Mouse (Mus musculus) adrenal gland, postnatal 36 days (tissue): Measurements from ENCODE around the gene Bcr. TPM values are rescaled to one million over a fixed set of nuclear protein-coding genes. Genes with fewer than 3 reads are reported as not detected.

Experiments used
- DNase-seq, 2 experiments: peaks; one replicate each; pipeline ENCODE4 v3.0.0; 2021; ENCODE audit warnings: mixed read lengths in 1 of 2
- total RNA-seq, 2 experiments: library from RNA; stranded (reverse); gene quantifications; 2 replicates each; pipeline ENCODE4 v1.2.3; 2021

Gene Bcr
- total RNA-seq, 2 experiments from 2014 or later, result 33.8 to 47.7 TPM

- no peak for DNase-seq
These were observed 4.1 kb upstream of the Bcr start for GRCm38 (mm10) chr10:75056255-75056654.

GRCm38 (mm10) chr10:75058336-75058735 is 2.1 kb upstream of the Bcr start:
- no peak for DNase-seq

GRCm38 (mm10) chr10:75058761-75059395 is 1.5 kb upstream of the Bcr start:
- peak in 1 of 2 experiments; percentile 27 for DNase-seq

- DNase-seq, result peak; percentile 74 to 84
These were observed 996 bp upstream of the Bcr start for GRCm38 (mm10) chr10:75059396-75059795.

- peak; percentile 10 to 50 for DNase-seq
These were observed 447 bp downstream of the Bcr start for GRCm38 (mm10) chr10:75060843-75061235.

- peak; percentile 48 to 61 for DNase-seq
These were observed 1.2 kb downstream of the Bcr start for GRCm38 (mm10) chr10:75061341-75062188.

GRCm38 (mm10) chr10:75062189-75062561 is 1.8 kb downstream of the Bcr start:
- DNase-seq, result peak; percentile 28 to 50

GRCm38 (mm10) chr10:75062621-75063020 is 2.2 kb downstream of the Bcr start:
- DNase-seq, result no peak

- peak; percentile 36 to 50 for DNase-seq
These were observed 3.0 kb downstream of the Bcr start for GRCm38 (mm10) chr10:75063301-75063965.

GRCm38 (mm10) chr10:75065691-75066090 is 5.3 kb downstream of the Bcr start:
- no peak for DNase-seq

- no peak for DNase-seq
These were observed 7.1 kb downstream of the Bcr start for GRCm38 (mm10) chr10:75067446-75067845.

- DNase-seq, result no peak
These were observed 7.7 kb downstream of the Bcr start for GRCm38 (mm10) chr10:75068086-75068485.

GRCm38 (mm10) chr10:75068624-75069328 is 8.4 kb downstream of the Bcr start:
- DNase-seq, result no peak

GRCm38 (mm10) chr10:75070281-75070976 is 10.0 kb downstream of the Bcr start:
- DNase-seq, result peak; percentile 28 to 54

GRCm38 (mm10) chr10:75075665-75076064 is 15.3 kb downstream of the Bcr start:
- no peak for DNase-seq

GRCm38 (mm10) chr10:75078174-75079128 is 18.1 kb downstream of the Bcr start:
- no peak for DNase-seq

GRCm38 (mm10) chr10:75085330-75085729 is 24.9 kb downstream of the Bcr start:
- DNase-seq, result no peak

- DNase-seq, result no peak
These were observed 28.1 kb downstream of the Bcr start for GRCm38 (mm10) chr10:75088471-75088870.

GRCm38 (mm10) chr10:75091478-75092152 is 31.2 kb downstream of the Bcr start:
- no peak for DNase-seq
